Mouse (Mus musculus): ENCODE data around the gene Cd40. TPM values are rescaled to one million over a fixed set of nuclear protein-coding genes. Genes with fewer than 3 reads are reported as not detected.

Gene Cd40
- polyA plus RNA-seq, 1 experiment from 2014 or later: 7.8 TPM

- Histone ChIP-seq H3K4me1 (replicated peaks) (peaks cover 4% of the 10 kb centered on the region; the same call in 1 of the 2 replicates), H3K4me2 (no peak overlapping the region), H3K4me3 (replicated peaks) (no peak overlapping the region), H3K27me3 (peaks cover 98% of the 10 kb centered on the region), H3K36me3 (no peaks in the 10 kb centered on the region), H3K9ac (replicated peaks) (no peak overlapping the region), H3K27ac (no peak overlapping the region), H3K9me3 (no peaks in the 10 kb centered on the region)
- ATAC-seq (ENCODE audit: insufficient number of reproducible peaks, insufficient read depth, low FRiP score, low TSS enrichment, low read depth): no peak
- WGBS: 70% methylated on average over 3 of the region's 3 CpGs
Observed at GRCm38 (mm10) chr2:165102920-165103319, 47.5 kb downstream of the Cd40 start.

- WGBS: 70% methylated on average over 16 of the region's 16 CpGs
- ATAC-seq (ENCODE audit: insufficient number of reproducible peaks, insufficient read depth, low FRiP score, low TSS enrichment, low read depth): no peak
- no peaks in the 10 kb centered on the region for H3K9me3 ChIP-seq
- no peak overlapping the region for H3K9ac ChIP-seq (replicated peaks)
- H3K4me3 ChIP-seq (replicated peaks): no peak overlapping the region
- no peak overlapping the region for H3K4me2 ChIP-seq
- H3K36me3 ChIP-seq: no peaks in the 10 kb centered on the region
- H3K4me1 ChIP-seq (replicated peaks): peaks cover 4% of the 10 kb centered on the region; the same call in 1 of the 2 replicates
- H3K27ac ChIP-seq: no peak overlapping the region
- peaks cover 99% of the 10 kb centered on the region for H3K27me3 ChIP-seq
Observed at GRCm38 (mm10) chr2:165105513-165106079, 50.2 kb downstream of the Cd40 start.

- no peaks in the 10 kb centered on the region for H3K36me3 ChIP-seq
- H3K9me3 ChIP-seq: no peaks in the 10 kb centered on the region
- peaks cover 99% of the 10 kb centered on the region for H3K27me3 ChIP-seq
- no peak for ATAC-seq (ENCODE audit: insufficient number of reproducible peaks, insufficient read depth, low FRiP score, low TSS enrichment, low read depth)
- 30% methylated on average over 18 of the region's 18 CpGs for WGBS
- H3K27ac ChIP-seq: no peak overlapping the region
- H3K9ac ChIP-seq (replicated peaks): no peak overlapping the region
- H3K4me2 ChIP-seq: no peak overlapping the region
- no peak overlapping the region for H3K4me3 ChIP-seq (replicated peaks)
- H3K4me1 ChIP-seq (replicated peaks): no peaks in the 10 kb centered on the region
Observed at GRCm38 (mm10) chr2:165106585-165106984, 51.2 kb downstream of the Cd40 start.

GRCm38 (mm10) chr2:165112149-165112548, 56.7 kb downstream of the Cd40 start:
- H3K27me3 ChIP-seq: peaks cover 100% of the 10 kb centered on the region
- no peak overlapping the region for H3K9ac ChIP-seq (replicated peaks)
- no peaks in the 10 kb centered on the region for H3K9me3 ChIP-seq
- H3K4me1 ChIP-seq (replicated peaks): peaks cover 7% of the 10 kb centered on the region
- peak overlapping the region; percentile 13; the same call in 1 of the 2 replicates for H3K4me3 ChIP-seq (replicated peaks)
- WGBS: under 1% methylated on average over 54 of the region's 54 CpGs
- no peak overlapping the region for H3K27ac ChIP-seq
- H3K36me3 ChIP-seq: no peaks in the 10 kb centered on the region
- H3K4me2 ChIP-seq: peak overlapping the region; percentile 13; the same call in 1 of the 2 replicates
- ATAC-seq (ENCODE audit: insufficient number of reproducible peaks, insufficient read depth, low FRiP score, low TSS enrichment, low read depth): peak; percentile 63; the same call in 1 of the 2 replicates

GRCm38 (mm10) chr2:165113733-165114132, 58.3 kb downstream of the Cd40 start:
- H3K4me3 ChIP-seq (replicated peaks): no peak overlapping the region
- ATAC-seq (ENCODE audit: insufficient number of reproducible peaks, insufficient read depth, low FRiP score, low TSS enrichment, low read depth): no peak
- H3K27ac ChIP-seq: no peak overlapping the region

GRCm38 (mm10) chr2:165120765-165121164, 65.3 kb downstream of the Cd40 start:
- ATAC-seq (ENCODE audit: insufficient number of reproducible peaks, insufficient read depth, low FRiP score, low TSS enrichment, low read depth): no peak
- H3K4me1 ChIP-seq (replicated peaks): no peaks in the 10 kb centered on the region
- no peak overlapping the region for H3K4me2 ChIP-seq
- 74% methylated on average over 9 of the region's 9 CpGs for WGBS
- H3K27me3 ChIP-seq: peaks cover 75% of the 10 kb centered on the region
- H3K27ac ChIP-seq: no peak overlapping the region
- H3K4me3 ChIP-seq (replicated peaks): no peak overlapping the region
- no peak overlapping the region for H3K9ac ChIP-seq (replicated peaks)
- H3K36me3 ChIP-seq: no peaks in the 10 kb centered on the region
- H3K9me3 ChIP-seq: no peaks in the 10 kb centered on the region

More at GRCm38 (mm10) chr2:165113733-165114132, 58.3 kb downstream of the Cd40 start:
- H3K9ac ChIP-seq (replicated peaks): no peak overlapping the region
- no peaks in the 10 kb centered on the region for H3K36me3 ChIP-seq
- H3K4me2 ChIP-seq: no peak overlapping the region
- H3K27me3 ChIP-seq: peaks cover 100% of the 10 kb centered on the region
- 12% methylated on average over 11 of the region's 11 CpGs for WGBS
- H3K9me3 ChIP-seq: no peaks in the 10 kb centered on the region
- H3K4me1 ChIP-seq (replicated peaks): peaks cover 7% of the 10 kb centered on the region

DNA sequence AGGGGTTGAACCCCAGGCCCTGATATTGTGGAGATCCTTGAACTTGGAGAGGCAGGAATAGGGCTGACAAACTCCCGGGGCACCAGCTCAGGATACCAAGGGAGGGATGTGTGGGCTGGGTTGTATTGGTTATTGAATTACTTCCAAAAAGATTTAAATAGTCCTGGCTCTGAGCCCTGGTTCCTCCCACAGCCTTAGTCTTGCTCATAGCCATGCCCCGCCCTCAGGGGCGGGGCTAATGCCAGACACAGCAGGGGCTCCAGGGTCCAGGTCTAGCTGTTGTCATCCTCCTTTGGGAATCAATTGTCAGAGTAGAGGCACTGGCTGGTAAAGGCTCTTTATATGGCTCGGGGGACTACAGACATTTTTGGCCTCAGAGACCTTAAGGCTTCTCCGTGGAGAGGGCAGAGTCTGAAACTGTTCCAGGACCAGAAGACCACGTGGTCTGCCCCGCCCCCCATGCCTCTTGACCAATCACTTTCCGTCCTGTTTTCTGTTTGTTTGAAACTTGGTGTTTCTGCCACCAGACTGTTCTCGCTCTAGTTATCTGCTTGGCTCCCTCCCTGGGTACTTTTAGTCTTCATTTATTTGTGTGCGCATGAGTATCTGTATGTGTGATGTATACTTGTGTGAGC, 65.9 kb downstream of the Cd40 start:
- no peaks in the 10 kb centered on the region for H3K9me3 ChIP-seq
- ATAC-seq (ENCODE audit: insufficient number of reproducible peaks, insufficient read depth, low FRiP score, low TSS enrichment, low read depth): no peak
- peaks cover 75% of the 10 kb centered on the region for H3K27me3 ChIP-seq
- H3K9ac ChIP-seq (replicated peaks): no peak overlapping the region
- H3K36me3 ChIP-seq: no peaks in the 10 kb centered on the region
- H3K27ac ChIP-seq: no peak overlapping the region
- no peak overlapping the region for H3K4me3 ChIP-seq (replicated peaks)
- no peak overlapping the region for H3K4me2 ChIP-seq
- WGBS: 35% methylated on average over 10 of the region's 10 CpGs
- H3K4me1 ChIP-seq (replicated peaks): no peaks in the 10 kb centered on the region

Other genes with a start within 250 kb of the Cd40 start
- gene Zswim1, start 232.9 kb upstream of the Cd40 start, polyA plus RNA-seq (2016; fragmentation: Nextera tagmentation; extraction: Ambion mirVana): 17.3 and 20.4 TPM in 2 replicates
- gene Spata25, start 227.1 kb upstream of the Cd40 start, polyA plus RNA-seq (2016; fragmentation: Nextera tagmentation; extraction: Ambion mirVana): not detected in 2 replicates
- gene Ctsa, start 222.8 kb upstream of the Cd40 start, polyA plus RNA-seq (2016; fragmentation: Nextera tagmentation; extraction: Ambion mirVana): 103 and 107 TPM in 2 replicates
- 6.3 and 6.8 TPM in 2 replicates for gene Neurl2, start 222.2 kb upstream of the Cd40 start, polyA plus RNA-seq (2016; fragmentation: Nextera tagmentation; extraction: Ambion mirVana)
- gene Pltp, start 197.9 kb upstream of the Cd40 start, polyA plus RNA-seq (2016; fragmentation: Nextera tagmentation; extraction: Ambion mirVana): 32.6 and 37.0 TPM in 2 replicates
- 82.6 and 97.6 TPM in 2 replicates for gene Pcif1, start 176.3 kb upstream of the Cd40 start, polyA plus RNA-seq (2016; fragmentation: Nextera tagmentation; extraction: Ambion mirVana)
- 14.4 and 17.4 TPM in 2 replicates for gene Zfp335, start 143.9 kb upstream of the Cd40 start, polyA plus RNA-seq (2016; fragmentation: Nextera tagmentation; extraction: Ambion mirVana)
- 1.9 and 2.9 TPM in 2 replicates for gene Mmp9, start 114.8 kb upstream of the Cd40 start, polyA plus RNA-seq (2016; fragmentation: Nextera tagmentation; extraction: Ambion mirVana)
- gene Slc12a5, start 94.8 kb upstream of the Cd40 start, polyA plus RNA-seq (2016; fragmentation: Nextera tagmentation; extraction: Ambion mirVana): 1.5 and 1.6 TPM in 2 replicates
- 117 and 125 TPM in 2 replicates for gene Ncoa5, start 20.8 kb upstream of the Cd40 start, polyA plus RNA-seq (2016; fragmentation: Nextera tagmentation; extraction: Ambion mirVana)
- gene 1700025C18Rik, start 35.1 kb downstream of the Cd40 start, polyA plus RNA-seq (2016; fragmentation: Nextera tagmentation; extraction: Ambion mirVana): not detected in 2 replicates
- 0.90 and 1.9 TPM in 2 replicates for gene Cdh22, start 179.2 kb downstream of the Cd40 start, polyA plus RNA-seq (2016; fragmentation: Nextera tagmentation; extraction: Ambion mirVana)
- 47.2 and 48.3 TPM in 2 replicates for gene Slc35c2, start 232.2 kb downstream of the Cd40 start, polyA plus RNA-seq (2016; fragmentation: Nextera tagmentation; extraction: Ambion mirVana)

Data from limb, embryonic 12.5 days (tissue).